Mouse (Mus musculus): ENCODE data around the gene Col3a1. TPM values are rescaled to one million over a fixed set of nuclear protein-coding genes. Genes with fewer than 3 reads are reported as not detected.
A peak's percentile ranks its signal among the peaks of the same experiment; 100 is the strongest.

Gene Col3a1
- 111 and 122 TPM in 2 replicates for polyA plus RNA-seq (2015; fragmentation: Nextera tagmentation; extraction: Ambion mirVana)

- peaks cover 6% of the 10 kb centered on the region; the same call in 1 of the 2 replicates for H3K4me1 ChIP-seq (ENCODE audit: control insufficient read depth, insufficient read depth, low read length)
These were observed at the start of gene Col3a1 for GRCm38 (mm10) chr1:45311388-45311787. TSS of gene Col3a1 (plus strand) at chr1:45311538.

DNA sequence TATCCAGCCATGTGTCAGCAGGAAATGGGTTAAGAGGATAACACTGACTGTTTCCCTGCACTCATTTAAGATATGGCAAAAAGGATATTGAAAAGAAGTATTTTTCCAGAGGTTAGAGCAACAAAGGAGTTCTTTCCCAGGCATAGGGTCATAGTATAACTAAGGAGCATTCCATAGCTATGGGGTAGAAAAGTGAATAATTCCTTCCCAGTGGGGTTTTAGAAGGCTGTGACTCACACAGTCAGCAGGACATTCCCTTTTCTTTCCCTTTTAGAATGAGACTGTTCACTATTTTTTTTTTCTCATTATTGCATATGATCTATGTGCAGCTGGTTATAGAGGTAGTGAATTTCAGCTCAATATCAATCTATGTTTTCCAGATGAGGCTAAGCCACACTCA lies 41.9 kb upstream of the Col3a1 start:
- Histone ChIP-seq H3K27me3 (ENCODE audit: control insufficient read depth, insufficient read depth, low read depth, low read length) (no peaks in the 10 kb centered on the region), H3K4me3 (ENCODE audit: low read depth, low read length) (no peak overlapping the region), H3K4me1 (ENCODE audit: control insufficient read depth, insufficient read depth, low read length) (no peaks in the 10 kb centered on the region), H3K27ac (ENCODE audit: low read length) (no peak overlapping the region), H3K36me3 (ENCODE audit: control insufficient read depth, insufficient read depth, low read length) (no peaks in the 10 kb centered on the region), H3K4me2 (ENCODE audit: low read length) (no peak overlapping the region), H3K9me3 (replicated peaks; ENCODE audit: control insufficient read depth, low read length, poor library complexity, severe bottlenecking) (no peaks in the 10 kb centered on the region), H3K9ac (ENCODE audit: low read depth, low read length) (no peak overlapping the region)
- ATAC-seq = no peak

More at GRCm38 (mm10) chr1:45311388-45311787, at the start of gene Col3a1:
- Histone ChIP-seq H3K27me3 (ENCODE audit: control insufficient read depth, insufficient read depth, low read depth, low read length) (no peaks in the 10 kb centered on the region), H3K4me2 (ENCODE audit: low read length) (no peak within 1 kb of the TSS), H3K4me3 (ENCODE audit: low read depth, low read length) (no peak within 1 kb of the TSS), H3K9me3 (replicated peaks; ENCODE audit: control insufficient read depth, low read length, poor library complexity, severe bottlenecking) (no peaks in the 10 kb centered on the region), H3K36me3 (ENCODE audit: control insufficient read depth, insufficient read depth, low read length) (no peaks in the 10 kb centered on the region), H3K27ac (ENCODE audit: low read length) (no peak within 1 kb of the TSS), H3K9ac (ENCODE audit: low read depth, low read length) (no peak within 1 kb of the TSS)
- no peak for ATAC-seq
- 92% methylated on average over 4 of the region's 4 CpGs for WGBS

DNA sequence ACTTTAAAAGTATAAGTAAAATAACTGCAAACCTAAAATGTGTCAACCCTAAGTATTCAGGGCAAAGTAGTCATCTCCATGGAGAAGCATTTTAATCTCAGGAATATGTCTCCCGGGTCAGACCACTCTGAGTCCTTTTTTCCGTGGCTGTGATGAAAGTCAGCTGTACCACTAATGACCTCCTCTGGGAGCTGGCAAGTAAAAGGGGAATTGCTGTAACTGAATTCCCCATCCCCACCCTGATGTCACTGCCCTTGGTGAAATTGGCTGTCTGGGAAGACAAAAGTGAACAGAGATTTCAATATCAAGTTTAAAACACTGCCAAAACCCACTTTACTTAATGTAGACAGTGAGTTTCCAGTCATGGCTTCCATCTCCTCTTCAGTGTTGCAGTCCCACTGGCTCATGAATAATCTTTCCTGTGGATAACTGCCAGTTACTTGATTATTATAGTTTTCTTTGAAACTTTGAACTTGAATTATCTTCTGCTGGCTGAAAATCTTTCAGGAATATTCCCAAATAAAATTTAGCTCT lies 35.3 kb upstream of the Col3a1 start:
- no peak overlapping the region for H3K9ac ChIP-seq (ENCODE audit: low read depth, low read length)
- H3K4me3 ChIP-seq (ENCODE audit: low read depth, low read length) = no peak overlapping the region
- ATAC-seq = peak; percentile 28; the same call in 1 of the 2 replicates
- no peak overlapping the region for H3K4me2 ChIP-seq (ENCODE audit: low read length)
- no peaks in the 10 kb centered on the region for H3K4me1 ChIP-seq (ENCODE audit: control insufficient read depth, insufficient read depth, low read length)
- no peaks in the 10 kb centered on the region for H3K9me3 ChIP-seq (replicated peaks; ENCODE audit: control insufficient read depth, low read length, poor library complexity, severe bottlenecking)
- WGBS = 43% methylated on average over 2 of the region's 2 CpGs
- no peak overlapping the region for H3K27ac ChIP-seq (ENCODE audit: low read length)
- no peaks in the 10 kb centered on the region for H3K36me3 ChIP-seq (ENCODE audit: control insufficient read depth, insufficient read depth, low read length)
- H3K27me3 ChIP-seq (ENCODE audit: control insufficient read depth, insufficient read depth, low read depth, low read length) = no peaks in the 10 kb centered on the region

GRCm38 (mm10) chr1:45287954-45288353 lies 23.4 kb upstream of the Col3a1 start:
- WGBS = 90% methylated on average over 1 of the region's 1 CpGs
- ATAC-seq = no peak

GRCm38 (mm10) chr1:45290037-45290436 lies 21.3 kb upstream of the Col3a1 start:
- 72% methylated on average over 4 of the region's 4 CpGs for WGBS
- H3K9ac ChIP-seq (ENCODE audit: low read depth, low read length) = no peak overlapping the region
- H3K27ac ChIP-seq (ENCODE audit: low read length) = no peak overlapping the region
- no peaks in the 10 kb centered on the region for H3K4me1 ChIP-seq (ENCODE audit: control insufficient read depth, insufficient read depth, low read length)
- H3K4me3 ChIP-seq (ENCODE audit: low read depth, low read length) = no peak overlapping the region
- no peak for ATAC-seq
- H3K36me3 ChIP-seq (ENCODE audit: control insufficient read depth, insufficient read depth, low read length) = no peaks in the 10 kb centered on the region
- no peaks in the 10 kb centered on the region for H3K27me3 ChIP-seq (ENCODE audit: control insufficient read depth, insufficient read depth, low read depth, low read length)
- H3K9me3 ChIP-seq (replicated peaks; ENCODE audit: control insufficient read depth, low read length, poor library complexity, severe bottlenecking) = no peaks in the 10 kb centered on the region
- H3K4me2 ChIP-seq (ENCODE audit: low read length) = no peak overlapping the region

More at GRCm38 (mm10) chr1:45287954-45288353, 23.4 kb upstream of the Col3a1 start:
- Histone ChIP-seq H3K9me3 (replicated peaks; ENCODE audit: control insufficient read depth, low read length, poor library complexity, severe bottlenecking) (no peaks in the 10 kb centered on the region), H3K4me3 (ENCODE audit: low read depth, low read length) (no peak overlapping the region), H3K9ac (ENCODE audit: low read depth, low read length) (no peak overlapping the region), H3K36me3 (ENCODE audit: control insufficient read depth, insufficient read depth, low read length) (no peaks in the 10 kb centered on the region), H3K4me1 (ENCODE audit: control insufficient read depth, insufficient read depth, low read length) (no peaks in the 10 kb centered on the region), H3K27ac (ENCODE audit: low read length) (no peak overlapping the region), H3K4me2 (ENCODE audit: low read length) (no peak overlapping the region), H3K27me3 (ENCODE audit: control insufficient read depth, insufficient read depth, low read depth, low read length) (no peaks in the 10 kb centered on the region)

GRCm38 (mm10) chr1:45299394-45300119 lies 11.8 kb upstream of the Col3a1 start:
- Histone ChIP-seq H3K9me3 (replicated peaks; ENCODE audit: control insufficient read depth, low read length, poor library complexity, severe bottlenecking) (no peaks in the 10 kb centered on the region), H3K4me2 (ENCODE audit: low read length) (no peak overlapping the region), H3K4me1 (ENCODE audit: control insufficient read depth, insufficient read depth, low read length) (no peaks in the 10 kb centered on the region), H3K4me3 (ENCODE audit: low read depth, low read length) (no peak overlapping the region), H3K36me3 (ENCODE audit: control insufficient read depth, insufficient read depth, low read length) (no peaks in the 10 kb centered on the region), H3K27me3 (ENCODE audit: control insufficient read depth, insufficient read depth, low read depth, low read length) (no peaks in the 10 kb centered on the region), H3K9ac (ENCODE audit: low read depth, low read length) (no peak overlapping the region), H3K27ac (ENCODE audit: low read length) (no peak overlapping the region)
- 84% methylated on average over 3 of the region's 3 CpGs for WGBS
- no peak for ATAC-seq

GRCm38 (mm10) chr1:45304273-45304672 lies 7.1 kb upstream of the Col3a1 start:
- no peaks in the 10 kb centered on the region for H3K4me1 ChIP-seq (ENCODE audit: control insufficient read depth, insufficient read depth, low read length)
- 80% methylated on average over 1 of the region's 1 CpGs for WGBS
- no peak overlapping the region for H3K4me3 ChIP-seq (ENCODE audit: low read depth, low read length)
- ATAC-seq = no peak
- no peak overlapping the region for H3K27ac ChIP-seq (ENCODE audit: low read length)
- H3K4me2 ChIP-seq (ENCODE audit: low read length) = no peak overlapping the region
- no peaks in the 10 kb centered on the region for H3K36me3 ChIP-seq (ENCODE audit: control insufficient read depth, insufficient read depth, low read length)
- no peak overlapping the region for H3K9ac ChIP-seq (ENCODE audit: low read depth, low read length)
- H3K27me3 ChIP-seq (ENCODE audit: control insufficient read depth, insufficient read depth, low read depth, low read length) = no peaks in the 10 kb centered on the region
- H3K9me3 ChIP-seq (replicated peaks; ENCODE audit: control insufficient read depth, low read length, poor library complexity, severe bottlenecking) = no peaks in the 10 kb centered on the region

- Histone ChIP-seq H3K4me2 (ENCODE audit: low read length) (no peak overlapping the region), H3K27ac (ENCODE audit: low read length) (no peak overlapping the region), H3K4me3 (ENCODE audit: low read depth, low read length) (no peak overlapping the region), H3K27me3 (ENCODE audit: control insufficient read depth, insufficient read depth, low read depth, low read length) (no peaks in the 10 kb centered on the region), H3K4me1 (ENCODE audit: control insufficient read depth, insufficient read depth, low read length) (peaks cover 4% of the 10 kb centered on the region; the same call in 1 of the 2 replicates), H3K9ac (ENCODE audit: low read depth, low read length) (no peak overlapping the region), H3K36me3 (ENCODE audit: control insufficient read depth, insufficient read depth, low read length) (no peaks in the 10 kb centered on the region), H3K9me3 (replicated peaks; ENCODE audit: control insufficient read depth, low read length, poor library complexity, severe bottlenecking) (no peaks in the 10 kb centered on the region)
- WGBS = 77% methylated on average over 2 of the region's 2 CpGs
- no peak for ATAC-seq
These were observed 2.3 kb upstream of the Col3a1 start for GRCm38 (mm10) chr1:45309015-45309414.

DNA sequence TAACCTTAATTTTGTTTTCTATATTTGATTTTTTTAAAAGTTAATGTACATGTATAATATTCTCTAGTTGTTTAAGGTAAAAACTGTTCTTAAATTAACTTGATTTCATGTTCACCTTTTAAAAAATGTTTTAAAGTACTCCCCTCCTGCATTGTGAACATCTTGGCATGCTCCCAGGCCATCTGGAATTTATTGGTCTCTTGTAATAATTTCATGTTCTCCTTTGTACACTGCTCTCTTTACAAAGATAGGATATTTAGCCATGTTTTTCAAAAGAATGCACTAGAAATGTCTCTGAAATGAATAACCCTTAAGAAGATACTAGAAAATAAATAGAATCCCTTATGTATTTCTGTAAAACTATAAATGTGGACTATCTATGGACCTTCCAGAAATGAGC lies 624 bp downstream of the Col3a1 start:
- H3K9me3 ChIP-seq (replicated peaks; ENCODE audit: control insufficient read depth, low read length, poor library complexity, severe bottlenecking) = no peaks in the 10 kb centered on the region
- H3K4me3 ChIP-seq (ENCODE audit: low read depth, low read length) = no peak overlapping the region
- ATAC-seq = no peak
- no peak overlapping the region for H3K27ac ChIP-seq (ENCODE audit: low read length)
- H3K9ac ChIP-seq (ENCODE audit: low read depth, low read length) = no peak overlapping the region
- no peaks in the 10 kb centered on the region for H3K36me3 ChIP-seq (ENCODE audit: control insufficient read depth, insufficient read depth, low read length)
- H3K27me3 ChIP-seq (ENCODE audit: control insufficient read depth, insufficient read depth, low read depth, low read length) = no peaks in the 10 kb centered on the region
- H3K4me2 ChIP-seq (ENCODE audit: low read length) = no peak overlapping the region
- peaks cover 6% of the 10 kb centered on the region; the same call in 1 of the 2 replicates for H3K4me1 ChIP-seq (ENCODE audit: control insufficient read depth, insufficient read depth, low read length)
